Mouse (Mus musculus): ENCODE measurements around the gene Adcy10.

Adcy10 gene

GRCm38 (mm10) chr1:165594699-165595421 lies 109.9 kb downstream of the Adcy10 start:
- intact Hi-C loops (cut with DNase I) = no loop called here

GRCm38 (mm10) chr1:165601775-165602280 lies 116.8 kb downstream of the Adcy10 start:
- intact Hi-C loops (cut with DNase I) = no loop called here

- intact Hi-C loops (cut with DNase I) = no loop called here
Observed at GRCm38 (mm10) chr1:165603218-165603617, 118.2 kb downstream of the Adcy10 start.

- intact Hi-C loops (cut with DNase I) = no loop called here
Observed at GRCm38 (mm10) chr1:165604203-165604602, 119.2 kb downstream of the Adcy10 start.

- intact Hi-C loops (cut with DNase I) = no loop called here
Observed at GRCm38 (mm10) chr1:165605108-165605507, 120.1 kb downstream of the Adcy10 start.

- intact Hi-C loops (cut with DNase I) = no loop called here
Observed at GRCm38 (mm10) chr1:165605774-165606173, 120.8 kb downstream of the Adcy10 start.

GRCm38 (mm10) chr1:165608904-165609303 lies 123.9 kb downstream of the Adcy10 start:
- intact Hi-C loops (cut with DNase I) = no loop called here

GRCm38 (mm10) chr1:165609495-165610320 lies 124.7 kb downstream of the Adcy10 start:
- intact Hi-C loops (cut with DNase I) = no loop called here

- intact Hi-C loops (cut with DNase I) = no loop called here
Observed at GRCm38 (mm10) chr1:165610321-165610999, 125.5 kb downstream of the Adcy10 start.

GRCm38 (mm10) chr1:165612714-165613113 lies 127.7 kb downstream of the Adcy10 start:
- intact Hi-C loops (cut with DNase I) = no loop called here

GRCm38 (mm10) chr1:165613926-165614325 lies 128.9 kb downstream of the Adcy10 start:
- intact Hi-C loops (cut with DNase I) = no loop called here

- intact Hi-C loops (cut with DNase I) = no loop called here
Observed at GRCm38 (mm10) chr1:165614793-165615192, 129.8 kb downstream of the Adcy10 start.

- intact Hi-C loops (cut with DNase I) = no loop called here
Observed at GRCm38 (mm10) chr1:165616652-165617051, 131.7 kb downstream of the Adcy10 start.

GRCm38 (mm10) chr1:165617166-165617891 lies 132.3 kb downstream of the Adcy10 start:
- intact Hi-C loops (cut with DNase I) = no loop called here

GRCm38 (mm10) chr1:165618201-165618624 lies 133.2 kb downstream of the Adcy10 start:
- intact Hi-C loops (cut with DNase I) = no loop called here

GRCm38 (mm10) chr1:165625058-165625457 lies 140.1 kb downstream of the Adcy10 start:
- intact Hi-C loops (cut with DNase I) = no loop called here

GRCm38 (mm10) chr1:165625896-165626295 lies 140.9 kb downstream of the Adcy10 start:
- intact Hi-C loops (cut with DNase I) = no loop called here
